Mouse (Mus musculus) cerebellum, adult 2 months (tissue): ENCODE results near the gene Slc17a3.

Source experiments
- CTCF ChIP-seq: fragments of 200-500 bp; IDR thresholded peaks from 2 replicates; pipeline ENCODE4 v1.5.1; 2011; ENCODE audit warnings: low read depth, mild to moderate bottlenecking, control low read depth, low read length, moderate library complexity, borderline replicate concordance; ENCODE audit not compliant: insufficient read depth
- POLR2A ChIP-seq: fragments of 200-500 bp; IDR thresholded peaks from 2 replicates; pipeline ENCODE4 v1.6.1; 2011; ENCODE audit warnings: low read length, control low read depth, borderline replicate concordance; ENCODE audit not compliant: insufficient read depth

- TF ChIP-seq CTCF: no peak
- TF ChIP-seq POLR2A: no peak
These were observed 46.3 kb downstream of the Slc17a3 start for GRCm38 (mm10) chr13:23885540-23885939.
